Mouse (Mus musculus) forebrain, postnatal 0 days (tissue): ENCODE data around the gene Sdc3. TPM values are rescaled to one million over a fixed set of nuclear protein-coding genes. Genes with fewer than 3 reads are reported as not detected.

ENCODE experiments used
- ATAC-seq: fragments of 200-750 bp; cut with Nextera tagmentation; 2 replicates; pipeline ENCODE4 v1.8.0; 2017; ENCODE audit warnings: mild to moderate bottlenecking, moderate library complexity
- DNase-seq: peaks from one replicate; pipeline ENCODE4 v3.0.0-alpha.2; 2015
- H3K27ac ChIP-seq: fragments of 300-500 bp; sonication (generic); 2 replicates; pipeline ENCODE4 v1.5.1; 2014; ENCODE audit warnings: low read depth, mild to moderate bottlenecking, antibody characterized with exemption, low read length, moderate library complexity, mixed read lengths
- H3K27me3 ChIP-seq: fragments of 300-500 bp; sonication (generic); 2 replicates; pipeline ENCODE4 v1.6.1; 2014; ENCODE audit warnings: mild to moderate bottlenecking, low read length, mixed read lengths; ENCODE audit not compliant: insufficient read depth
- H3K36me3 ChIP-seq: fragments of 300-500 bp; sonication (generic); 2 replicates; pipeline ENCODE4 v1.6.1; 2014; ENCODE audit warnings: mild to moderate bottlenecking, moderate library complexity; ENCODE audit not compliant: insufficient read depth
- H3K4me1 ChIP-seq: fragments of 300-500 bp; sonication (generic); 2 replicates; pipeline ENCODE4 v1.6.1; 2014; ENCODE audit warnings: antibody characterized with exemption; ENCODE audit not compliant: insufficient read depth
- H3K4me2 ChIP-seq: fragments of 300-500 bp; sonication (generic); 2 replicates; pipeline ENCODE4 v1.6.1; 2014; ENCODE audit warnings: low read depth, mild to moderate bottlenecking, moderate library complexity
- H3K4me3 ChIP-seq: fragments of 300-500 bp; sonication (generic); 2 replicates; pipeline ENCODE4 v1.5.1; 2014; ENCODE audit warnings: low read depth, low read length, mixed read lengths
- H3K9ac ChIP-seq: fragments of 300-500 bp; sonication (generic); 2 replicates; pipeline ENCODE4 v1.6.1; 2014; ENCODE audit warnings: mild to moderate bottlenecking
- H3K9me3 ChIP-seq: fragments of 300-500 bp; sonication (generic); 2 replicates; pipeline ENCODE4 v1.6.1; 2016; ENCODE audit warnings: low read length
- CTCF ChIP-seq: sonication (generic); IDR thresholded peaks from 2 replicates; pipeline ENCODE4 v1.5.1; 2016; ENCODE audit warnings: antibody characterized with exemption, control low read depth, low read depth
- WGBS: fragments of 180-500 bp; shearing (Covaris S2); extraction: QIAGEN DNeasy Blood & Tissue Kit; methylation state at CpG from one replicate; pipeline ENCODE4 v1.1.7; 2014; 5-methylcytosine and 5-hydroxymethylcytosine counted together
- polyA plus RNA-seq: library from polyadenylated mRNA; unstranded; fragments of >200 nt; fragmentation: Nextera tagmentation; extraction: Ambion mirVana; gene quantifications from 2 replicates; pipeline ENCODE4 v1.2.1, GENCODE M21; 2015
- total RNA-seq: library from RNA; depleted of rRNA; stranded (reverse); fragments of >200 nt; gene quantifications from 2 replicates; pipeline ENCODE4 v1.2.3, GENCODE M21; 2014; rRNA removed

The Sdc3 gene
- 318 and 421 TPM in 2 replicates for total RNA-seq
- 159 and 204 TPM in 2 replicates for polyA plus RNA-seq

- Histone ChIP-seq H3K4me1 (peaks cover 11% of the 10 kb centered on the region), H3K27ac (peak within 1 kb of the TSS; percentile 81), H3K36me3 (no peaks in the 10 kb centered on the region), H3K9me3 (no peaks in the 10 kb centered on the region), H3K4me3 (peak within 1 kb of the TSS; percentile 87), H3K9ac (peak within 1 kb of the TSS; percentile 99), H3K4me2 (peak within 1 kb of the TSS; percentile 90), H3K27me3 (no peaks in the 10 kb centered on the region)
- ATAC-seq = peak; percentile 77
- WGBS = 1% methylated on average over 77 of the region's 99 CpGs
- DNase-seq = peak; percentile 77
- TF ChIP-seq CTCF = no peak
These were observed at the start of gene Sdc3 for GRCm38 (mm10) chr4:130792376-130793179. TSS of gene Sdc3 (plus strand) at chr4:130792537.

- peaks cover 61% of the 10 kb centered on the region for H3K36me3 ChIP-seq
- no peak for TF ChIP-seq CTCF
- no peaks in the 10 kb centered on the region for H3K9me3 ChIP-seq
- ATAC-seq = peak; percentile 29
- DNase-seq = no peak
- no peak overlapping the region for H3K9ac ChIP-seq
- H3K4me2 ChIP-seq = no peak overlapping the region
- peak overlapping the region; percentile 15; the same call in 1 of the 2 replicates for H3K27ac ChIP-seq
- H3K27me3 ChIP-seq = no peaks in the 10 kb centered on the region
- no peak overlapping the region for H3K4me3 ChIP-seq
- 72% methylated on average over 4 of the region's 4 CpGs for WGBS
- H3K4me1 ChIP-seq = no peaks in the 10 kb centered on the region
These were observed 48.3 kb upstream of the Sdc3 start for GRCm38 (mm10) chr4:130744058-130744457.

GRCm38 (mm10) chr4:130745561-130746306 lies 46.6 kb upstream of the Sdc3 start:
- 63% methylated on average over 5 of the region's 5 CpGs for WGBS
- peak; percentile 88 for ATAC-seq
- TF ChIP-seq CTCF = no peak
- H3K9ac ChIP-seq = no peak overlapping the region
- no peak overlapping the region for H3K4me3 ChIP-seq
- H3K9me3 ChIP-seq = no peaks in the 10 kb centered on the region
- H3K4me1 ChIP-seq = no peaks in the 10 kb centered on the region
- no peaks in the 10 kb centered on the region for H3K27me3 ChIP-seq
- no peak overlapping the region for H3K4me2 ChIP-seq
- H3K27ac ChIP-seq = peak overlapping the region; percentile 22; the same call in 1 of the 2 replicates
- peak; percentile 74 for DNase-seq
- H3K36me3 ChIP-seq = peaks cover 73% of the 10 kb centered on the region

GRCm38 (mm10) chr4:130749566-130749965 lies 42.8 kb upstream of the Sdc3 start:
- no peaks in the 10 kb centered on the region for H3K9me3 ChIP-seq
- H3K4me2 ChIP-seq = no peak overlapping the region
- H3K36me3 ChIP-seq = peaks cover 71% of the 10 kb centered on the region
- WGBS = 85% methylated on average over 7 of the region's 7 CpGs
- H3K4me3 ChIP-seq = no peak overlapping the region
- ATAC-seq (no peak), DNase-seq (no peak)
- no peak overlapping the region for H3K27ac ChIP-seq
- H3K9ac ChIP-seq = no peak overlapping the region
- H3K4me1 ChIP-seq = no peaks in the 10 kb centered on the region
- H3K27me3 ChIP-seq = no peaks in the 10 kb centered on the region
- no peak for TF ChIP-seq CTCF

- no peak overlapping the region for H3K4me2 ChIP-seq
- ATAC-seq (no peak), DNase-seq (no peak)
- no peaks in the 10 kb centered on the region for H3K27me3 ChIP-seq
- H3K4me1 ChIP-seq = no peaks in the 10 kb centered on the region
- H3K9me3 ChIP-seq = no peaks in the 10 kb centered on the region
- no peak overlapping the region for H3K4me3 ChIP-seq
- 82% methylated on average over 2 of the region's 2 CpGs for WGBS
- no peak for TF ChIP-seq CTCF
- no peak overlapping the region for H3K27ac ChIP-seq
- H3K9ac ChIP-seq = no peak overlapping the region
- peaks cover 67% of the 10 kb centered on the region for H3K36me3 ChIP-seq
These were observed 40.4 kb upstream of the Sdc3 start for GRCm38 (mm10) chr4:130751966-130752365.

GRCm38 (mm10) chr4:130752591-130752990 lies 39.7 kb upstream of the Sdc3 start:
- no peak for DNase-seq
- peaks cover 61% of the 10 kb centered on the region for H3K36me3 ChIP-seq
- ATAC-seq = no peak
- H3K4me2 ChIP-seq = no peak overlapping the region
- TF ChIP-seq CTCF = no peak
- no peaks in the 10 kb centered on the region for H3K27me3 ChIP-seq
- WGBS = 77% methylated on average over 7 of the region's 7 CpGs
- H3K4me3 ChIP-seq = no peak overlapping the region
- no peaks in the 10 kb centered on the region for H3K4me1 ChIP-seq
- no peak overlapping the region for H3K27ac ChIP-seq
- no peak overlapping the region for H3K9ac ChIP-seq
- no peaks in the 10 kb centered on the region for H3K9me3 ChIP-seq

GRCm38 (mm10) chr4:130753755-130754154 lies 38.6 kb upstream of the Sdc3 start:
- no peak overlapping the region for H3K4me2 ChIP-seq
- no peak for ATAC-seq

More at GRCm38 (mm10) chr4:130753755-130754154, 38.6 kb upstream of the Sdc3 start:
- Histone ChIP-seq H3K4me3 (no peak overlapping the region), H3K27ac (no peak overlapping the region), H3K36me3 (peaks cover 54% of the 10 kb centered on the region), H3K27me3 (no peaks in the 10 kb centered on the region), H3K9me3 (no peaks in the 10 kb centered on the region), H3K4me1 (no peaks in the 10 kb centered on the region), H3K9ac (no peak overlapping the region)
- 74% methylated on average over 5 of the region's 5 CpGs for WGBS
- DNase-seq = no peak
- no peak for TF ChIP-seq CTCF
